Mouse (Mus musculus): ENCODE measurements around the gene Plekha7.

DNA sequence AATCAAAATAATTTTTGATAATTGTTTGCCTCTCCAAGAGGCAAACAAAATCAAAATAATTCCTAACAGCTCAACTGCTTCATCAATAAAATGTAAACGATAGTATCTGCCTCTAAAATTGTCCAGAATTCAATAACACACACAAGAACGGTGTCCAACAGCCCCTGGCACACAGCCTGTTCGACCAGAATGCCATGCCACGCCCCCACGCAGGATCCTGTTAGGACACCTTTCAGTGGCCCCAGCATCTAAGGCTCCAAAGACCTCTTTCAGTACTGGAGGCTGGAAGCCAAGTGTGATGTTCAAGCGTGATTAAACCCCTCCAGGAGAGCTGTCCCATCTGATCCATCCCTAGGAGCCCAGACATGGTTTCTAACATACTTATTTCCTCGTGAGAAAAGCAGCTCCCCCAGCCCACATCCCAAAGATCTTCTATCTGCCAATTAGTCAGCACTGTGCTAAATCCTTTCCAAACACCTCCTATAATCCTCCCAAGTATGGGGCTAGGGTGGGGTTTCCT, 73.8 kb downstream of the Plekha7 start:
- TF ChIP-seq CTCF (IDR thresholded peaks at IDR 0.05) (no peak), EP300 (IDR thresholded peaks at IDR 0.05) (no peak)
